Mouse (Mus musculus) adrenal gland, postnatal 4 days (tissue): ENCODE results near the gene Hip1r. TPM values are rescaled to one million over a fixed set of nuclear protein-coding genes. Genes with fewer than 3 reads are reported as not detected.

Experiments used
- DNase-seq, 2 experiments: peaks; one replicate each; pipeline ENCODE4 v3.0.0; 2021 to 2022; ENCODE audit warnings: low spot score in 2 of 2, mixed read lengths in 2 of 2
- total RNA-seq, 2 experiments: library from RNA; stranded (reverse); gene quantifications; 2 replicates each; pipeline ENCODE4 v1.2.3; 2021

Gene Hip1r
- total RNA-seq, 2 experiments from 2014 or later, result 16.3 to 23.6 TPM

DNA sequence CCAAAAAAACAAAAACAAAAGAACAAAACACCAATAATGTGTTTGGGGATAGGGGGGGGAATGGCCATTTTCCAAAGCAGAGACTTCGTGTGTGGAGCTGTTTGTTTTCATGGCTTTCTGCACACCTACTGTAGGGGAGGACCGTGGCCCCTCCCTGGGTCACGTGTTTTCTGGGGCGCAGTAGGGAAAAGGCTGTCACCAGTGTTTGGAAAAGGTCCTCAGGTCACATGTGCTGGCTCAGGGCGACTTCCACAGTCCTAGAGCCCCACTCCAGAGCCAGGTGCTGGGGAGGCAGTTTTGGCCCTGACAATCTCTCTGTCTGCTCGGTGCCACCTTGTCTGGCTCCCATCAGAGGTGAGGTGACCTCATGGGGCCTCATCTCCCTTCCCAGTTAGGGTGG, 22.0 kb downstream of the Hip1r start:
- DNase-seq, result no peak

DNA sequence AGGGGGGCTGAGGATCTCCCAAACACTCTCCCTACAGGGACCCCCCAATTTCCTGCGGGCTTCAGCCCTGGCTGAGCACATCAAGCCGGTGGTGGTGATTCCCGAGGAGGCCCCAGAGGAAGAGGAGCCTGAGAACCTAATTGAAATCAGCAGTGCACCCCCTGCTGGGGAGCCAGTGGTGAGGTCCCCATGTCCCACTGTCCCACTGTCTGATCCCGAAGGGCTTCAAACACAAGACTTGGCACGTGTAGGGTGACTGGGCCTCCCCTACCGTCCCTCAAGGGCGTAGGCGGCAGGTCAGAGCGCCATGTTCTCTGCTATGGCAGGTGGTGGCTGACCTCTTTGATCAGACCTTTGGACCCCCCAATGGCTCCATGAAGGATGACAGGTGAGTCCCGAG, 22.8 kb downstream of the Hip1r start:
- DNase-seq, result no peak

DNA sequence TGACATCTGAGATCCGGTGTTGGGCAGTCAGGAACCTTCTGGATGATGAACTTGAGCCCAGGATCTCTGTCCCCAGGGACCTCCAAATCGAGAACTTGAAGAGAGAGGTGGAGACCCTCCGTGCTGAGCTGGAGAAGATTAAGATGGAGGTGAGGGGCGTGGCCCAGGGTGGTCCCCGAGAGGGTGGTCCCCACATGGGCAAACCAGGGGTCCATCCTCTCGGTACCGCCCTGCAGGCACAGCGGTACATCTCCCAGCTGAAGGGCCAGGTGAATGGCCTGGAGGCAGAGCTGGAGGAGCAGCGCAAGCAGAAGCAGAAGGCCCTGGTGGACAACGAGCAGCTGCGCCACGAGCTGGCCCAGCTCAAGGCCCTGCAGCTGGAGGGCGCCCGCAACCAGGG, 23.3 kb downstream of the Hip1r start:
- DNase-seq, result no peak

DNA sequence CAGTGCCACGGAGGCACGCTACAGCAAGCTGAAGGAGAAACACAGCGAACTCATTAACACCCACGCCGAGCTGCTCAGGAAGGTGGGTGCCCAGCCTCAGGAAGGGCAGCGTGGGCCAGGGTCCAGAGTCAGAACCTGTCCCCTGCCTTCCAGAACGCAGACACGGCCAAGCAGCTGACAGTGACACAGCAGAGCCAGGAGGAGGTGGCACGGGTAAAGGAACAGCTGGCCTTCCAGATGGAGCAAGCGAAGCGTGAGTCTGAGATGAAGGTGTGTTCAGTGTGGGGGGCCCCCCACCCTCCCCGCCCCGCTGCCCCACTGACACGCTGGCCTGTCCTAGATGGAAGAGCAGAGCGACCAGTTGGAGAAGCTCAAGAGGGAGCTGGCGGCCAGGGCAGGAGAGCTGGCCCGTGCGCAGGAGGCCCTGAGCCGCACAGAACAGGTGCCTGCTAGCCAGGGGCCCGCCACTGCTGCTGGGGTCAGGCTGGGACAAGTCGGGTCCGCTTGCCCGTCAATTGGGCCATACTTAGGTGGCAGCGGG, 23.9 kb downstream of the Hip1r start:
- no peak for DNase-seq

DNA sequence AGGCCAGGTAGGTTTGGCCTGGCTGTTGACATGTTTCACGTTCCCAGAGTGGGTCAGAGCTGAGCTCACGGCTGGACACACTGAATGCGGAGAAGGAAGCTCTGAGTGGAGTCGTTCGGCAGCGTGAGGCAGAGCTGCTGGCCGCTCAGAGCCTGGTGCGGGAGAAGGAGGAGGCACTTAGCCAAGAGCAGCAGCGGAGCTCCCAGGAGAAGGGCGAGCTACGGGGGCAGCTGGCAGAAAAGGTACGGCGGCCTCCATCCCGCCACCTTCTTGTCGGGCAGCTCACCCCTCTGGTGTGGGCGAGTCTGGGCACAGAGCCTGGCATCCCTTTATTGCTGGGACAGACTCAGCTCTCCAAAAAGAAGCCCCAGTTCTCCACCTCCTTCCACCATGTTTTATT, 24.4 kb downstream of the Hip1r start:
- no peak for DNase-seq

DNA sequence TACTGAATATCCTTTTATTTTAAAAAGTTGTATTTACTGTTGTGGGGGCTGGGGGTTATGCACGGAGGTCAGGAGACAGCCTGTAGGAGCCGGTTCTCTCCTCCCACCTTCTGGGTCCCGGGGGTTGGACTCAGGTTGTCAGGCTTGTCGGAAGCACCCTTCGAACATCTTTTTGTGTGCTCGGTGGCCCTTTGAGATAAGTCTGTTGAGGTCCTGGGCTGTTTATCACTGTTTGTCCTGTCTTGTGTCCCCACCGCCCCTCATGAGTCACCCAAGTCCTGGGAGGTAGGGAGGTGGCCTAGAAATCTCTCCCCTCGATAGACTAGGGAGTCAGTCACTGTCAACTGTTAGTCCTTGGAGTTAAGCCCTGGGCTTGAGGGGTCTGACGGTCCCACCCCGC, 24.9 kb downstream of the Hip1r start:
- no peak for DNase-seq

DNA sequence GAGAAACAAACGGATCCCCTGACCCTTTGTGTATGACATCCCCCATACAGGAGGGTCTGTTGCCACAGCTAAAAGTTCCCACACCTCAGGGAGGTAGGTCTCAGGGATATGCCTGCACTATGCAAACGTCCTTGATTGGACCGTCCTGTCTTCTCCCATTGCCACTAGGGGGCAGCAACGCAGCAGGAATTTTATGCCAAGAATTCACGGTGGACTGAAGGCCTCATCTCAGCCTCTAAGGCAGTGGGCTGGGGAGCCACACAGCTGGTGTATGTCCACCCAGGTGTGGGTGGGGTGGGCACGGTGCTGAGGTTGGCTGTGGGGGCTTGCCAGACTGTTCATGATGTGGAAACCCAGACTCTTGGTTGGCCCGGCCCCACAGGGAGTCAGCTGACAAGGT, 27.4 kb downstream of the Hip1r start:
- DNase-seq, result peak; percentile 58 to 87

DNA sequence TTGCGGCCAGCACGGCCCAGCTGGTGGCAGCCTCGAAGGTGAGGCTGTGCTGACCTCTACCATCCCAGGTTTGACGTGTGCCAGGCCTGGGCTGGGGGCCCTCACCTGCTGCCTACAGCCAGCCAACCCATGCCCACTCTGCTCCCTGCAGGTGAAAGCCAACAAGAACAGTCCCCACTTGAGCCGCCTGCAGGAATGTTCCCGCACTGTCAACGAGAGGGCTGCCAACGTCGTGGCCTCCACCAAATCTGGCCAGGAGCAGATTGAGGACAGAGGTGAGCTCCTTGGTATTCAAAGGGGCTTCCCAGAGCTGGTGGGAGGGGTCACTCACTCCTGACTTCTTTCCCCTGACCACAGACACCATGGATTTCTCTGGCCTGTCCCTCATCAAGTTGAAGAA, 27.8 kb downstream of the Hip1r start:
- DNase-seq, result no peak

DNA sequence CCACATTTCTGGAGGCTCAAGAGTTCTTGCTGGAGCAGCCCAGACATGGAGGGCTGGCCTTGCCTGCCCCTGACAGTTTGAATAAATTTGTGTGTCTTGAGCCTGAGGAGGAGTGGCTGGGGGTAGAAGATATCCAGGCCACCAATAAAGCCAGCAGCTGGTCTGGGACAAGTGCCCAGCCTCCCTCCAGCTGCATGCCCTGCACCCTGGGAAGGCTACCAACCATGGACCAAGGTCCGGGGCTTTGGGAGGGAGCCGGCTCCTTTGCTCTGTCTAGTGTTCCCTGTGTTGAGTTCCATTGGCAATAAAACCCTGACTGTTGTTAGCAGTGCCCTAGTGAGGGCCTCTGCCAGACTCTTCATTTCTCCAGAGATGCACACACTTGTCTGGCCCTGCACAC, 29.4 kb downstream of the Hip1r start:
- no peak for DNase-seq

DNA sequence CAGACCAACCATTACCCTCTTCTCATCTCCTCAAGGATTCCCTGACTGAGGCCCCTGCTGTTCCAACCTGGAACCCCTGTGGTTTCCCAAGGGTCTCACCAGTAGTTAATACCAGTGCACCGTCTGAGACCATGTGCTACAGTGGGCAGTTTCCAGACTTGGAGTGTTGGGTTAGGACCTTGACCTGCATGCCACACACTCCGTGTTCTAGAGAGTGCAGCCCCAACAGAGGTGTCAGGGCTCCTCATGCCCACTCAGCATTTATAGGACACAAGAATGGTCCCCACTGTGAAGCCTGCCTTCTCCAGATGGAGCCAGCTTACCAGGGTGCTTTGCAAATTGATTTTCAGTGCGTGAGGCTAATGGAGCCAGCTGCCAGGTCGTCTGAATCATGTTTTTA, 29.9 kb downstream of the Hip1r start:
- DNase-seq, result no peak

DNA sequence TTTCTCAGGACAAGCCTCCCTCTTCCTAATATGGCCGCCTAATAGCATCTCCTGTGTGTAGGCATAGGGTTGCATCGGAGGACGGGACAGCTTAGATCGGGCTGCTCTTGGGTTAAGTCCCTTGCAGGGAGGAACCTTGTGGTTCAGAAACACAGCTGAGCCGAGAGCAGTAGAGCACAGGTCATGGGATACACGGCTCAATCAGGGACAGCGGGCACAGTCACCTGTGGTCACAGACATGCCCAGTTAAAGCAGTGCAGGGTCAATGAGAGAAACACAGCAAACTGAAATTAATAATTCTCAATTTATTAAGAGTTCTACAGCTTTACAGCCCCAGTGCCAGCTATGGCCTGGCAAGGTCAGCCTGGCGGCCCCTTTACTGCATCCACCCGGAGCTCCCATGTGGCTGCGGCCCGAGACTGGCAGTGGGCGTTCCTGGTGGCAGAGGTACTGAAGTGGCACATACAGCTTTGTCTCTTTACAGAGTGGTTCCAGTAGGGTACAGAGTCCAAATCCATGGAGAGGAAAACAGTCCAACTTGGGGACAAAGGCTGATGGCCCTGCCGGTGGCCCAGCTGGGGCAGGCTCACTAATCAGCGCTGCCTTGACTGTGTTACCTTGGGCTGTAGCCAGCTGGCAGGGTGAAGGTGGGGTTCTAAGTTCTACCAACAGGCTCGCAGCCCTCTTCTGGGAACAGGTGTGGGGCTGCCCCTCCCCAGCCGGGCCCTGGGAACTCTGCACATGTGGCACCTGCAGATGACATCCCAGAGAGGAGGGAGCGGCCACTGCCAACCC, 31.1 kb downstream of the Hip1r start:
- DNase-seq, result peak in 1 of 2 experiments; percentile 45

DNA sequence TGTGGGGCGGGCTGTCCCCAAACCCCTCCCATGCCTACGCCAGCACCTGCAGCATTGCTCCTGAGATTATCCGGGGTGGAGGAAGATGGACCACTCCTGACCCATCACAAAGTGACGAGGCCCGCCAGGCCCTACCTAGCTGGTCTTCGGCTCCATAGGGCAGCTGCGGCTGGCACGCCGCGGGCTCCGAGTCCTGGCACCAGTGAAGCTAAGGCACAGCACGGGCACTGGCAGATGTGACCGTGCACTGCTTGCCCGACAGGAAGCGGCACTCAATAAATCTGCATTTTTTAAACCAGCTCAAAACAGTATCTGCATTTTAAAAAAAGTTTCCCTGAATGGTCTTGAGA, 31.7 kb downstream of the Hip1r start:
- no peak for DNase-seq

DNA sequence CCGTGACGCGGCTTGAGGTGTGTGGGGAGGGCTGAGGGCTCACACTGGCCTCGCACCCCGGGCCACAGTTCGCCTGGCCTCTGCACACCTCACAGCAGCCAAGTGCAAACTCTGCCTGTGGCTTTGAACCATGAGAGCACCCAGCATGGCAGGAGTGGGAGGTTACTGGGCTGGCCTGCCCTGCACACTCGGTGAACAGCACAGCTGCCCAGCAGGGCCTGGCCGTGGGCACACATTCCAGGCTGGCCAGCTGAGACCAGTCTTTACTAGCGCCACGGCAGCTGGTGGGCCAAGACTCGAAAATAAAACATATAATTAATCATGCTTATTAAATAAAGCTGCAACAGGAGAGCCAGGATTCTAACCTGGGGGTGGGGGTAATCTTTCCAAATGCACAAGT, 32.2 kb downstream of the Hip1r start:
- DNase-seq, result no peak

DNA sequence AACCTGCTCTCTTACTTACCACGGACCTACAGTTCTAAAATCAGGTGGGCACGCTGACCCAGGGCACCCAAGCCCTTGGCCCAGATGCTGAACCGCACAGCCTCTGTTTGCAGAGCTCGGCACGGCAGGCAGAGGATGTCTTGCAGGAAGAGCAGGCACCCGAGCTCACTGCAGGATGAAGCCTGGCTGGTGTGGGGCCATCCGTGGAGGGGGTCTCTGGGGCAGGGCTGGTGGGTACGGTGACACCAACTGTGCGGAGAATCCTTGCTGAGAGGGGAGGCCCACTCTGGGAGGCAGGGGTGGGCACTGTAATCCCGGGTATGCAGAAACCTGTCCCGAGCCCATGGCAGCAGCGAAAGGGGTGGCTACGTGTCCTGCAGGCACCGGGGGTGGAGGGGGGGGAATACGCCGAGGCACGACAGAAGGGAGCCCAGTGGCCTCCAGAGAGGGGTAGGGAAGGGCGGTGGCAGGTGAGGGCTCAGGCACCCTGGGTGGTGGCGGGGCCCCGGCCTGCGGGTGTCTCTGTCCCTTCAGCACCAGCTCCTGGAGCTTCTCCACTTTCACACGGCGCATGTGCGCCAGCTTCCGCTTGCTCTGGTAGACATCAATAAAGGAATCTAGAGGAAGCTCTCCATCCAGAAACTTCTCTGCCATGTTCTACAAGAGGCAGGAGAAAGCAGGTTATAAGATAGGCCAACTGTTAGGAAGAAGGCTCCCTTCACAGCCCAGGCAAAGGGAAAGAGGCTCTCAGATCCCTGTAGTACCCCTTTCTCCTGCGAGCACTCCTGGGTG, 32.9 kb downstream of the Hip1r start:
- DNase-seq, result no peak

DNA sequence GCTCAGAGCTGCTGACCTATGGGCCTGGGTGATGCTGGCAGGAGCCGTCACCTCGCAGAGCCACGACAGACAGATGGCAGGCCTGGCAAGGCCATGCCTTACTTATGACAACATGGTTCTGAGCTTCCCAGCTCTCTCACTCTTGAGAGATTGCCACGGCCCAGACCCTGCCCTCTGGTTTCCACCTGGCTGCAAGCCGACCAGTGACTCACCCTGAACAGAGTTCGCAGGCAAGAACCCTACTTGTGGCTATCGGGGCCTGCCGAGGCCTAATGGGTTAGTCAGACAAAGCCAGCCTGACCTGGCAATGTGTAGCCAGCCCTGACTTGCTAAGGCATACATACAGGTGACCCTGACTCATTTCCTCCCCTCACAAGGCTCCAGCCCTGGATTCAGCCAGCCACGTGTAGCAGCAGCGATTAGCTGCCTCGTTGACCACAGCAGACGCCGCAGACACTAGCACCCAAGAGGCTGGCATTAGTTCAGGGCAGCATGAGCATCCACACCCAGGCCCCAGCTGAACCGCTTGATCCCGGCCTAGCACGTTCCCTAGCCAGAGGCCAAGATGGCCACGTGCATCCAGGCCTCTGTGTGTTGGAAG, 33.6 kb downstream of the Hip1r start:
- DNase-seq, result peak; percentile 54 to 68

DNA sequence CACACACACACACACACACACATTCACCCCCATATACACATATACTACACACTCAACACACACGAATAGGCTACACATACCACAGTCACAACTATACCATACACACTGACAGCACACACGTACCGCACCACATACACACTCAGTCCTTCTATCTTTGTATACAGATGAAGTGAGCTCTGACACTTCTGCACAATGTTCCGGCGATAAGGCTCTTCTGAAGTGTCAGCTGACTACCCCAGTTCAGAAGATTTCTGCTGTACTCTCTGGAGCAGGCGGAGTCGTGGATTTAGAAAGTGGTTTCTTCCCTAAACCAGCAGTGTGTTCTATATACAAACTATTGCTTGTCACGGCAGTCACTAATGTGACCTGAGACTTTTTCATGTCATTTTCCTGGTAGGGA, 36.6 kb downstream of the Hip1r start:
- no peak for DNase-seq

DNA sequence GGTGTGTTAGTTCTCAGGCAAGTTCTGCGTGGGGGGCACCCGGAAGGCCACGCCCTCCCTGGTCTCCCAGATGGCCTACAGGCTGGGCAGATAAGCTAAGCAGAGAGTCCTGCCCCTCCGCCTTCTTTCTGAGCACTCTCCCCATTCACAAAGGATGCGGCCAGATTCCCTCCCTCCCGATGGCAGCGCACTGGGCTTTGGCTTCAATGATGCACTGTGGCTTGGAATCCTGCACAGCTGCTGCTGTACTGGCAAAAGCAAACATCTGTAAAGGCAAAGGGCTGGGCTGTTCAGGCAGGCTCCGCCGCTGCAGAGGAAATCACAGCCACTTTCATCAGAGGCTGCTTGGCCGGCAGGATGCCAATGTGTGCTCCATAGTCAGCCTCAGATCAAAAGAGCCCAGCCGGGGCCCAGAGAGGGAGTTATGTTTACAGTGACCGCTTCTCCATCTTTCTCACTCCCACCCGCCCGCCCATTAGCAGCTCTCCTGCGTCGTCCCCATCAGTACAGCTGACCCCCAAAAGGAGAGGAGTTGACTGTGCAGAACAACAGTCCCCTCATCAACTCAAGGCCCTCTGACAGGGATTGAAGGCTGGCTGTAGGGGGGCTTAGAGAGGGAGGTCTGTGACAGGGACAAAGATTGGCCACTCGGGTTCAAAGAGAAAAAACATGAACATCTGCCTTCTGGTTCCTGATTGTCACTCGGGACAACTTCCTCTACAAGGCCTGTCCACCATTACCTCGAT, 37.7 kb downstream of the Hip1r start:
- no peak for DNase-seq

DNA sequence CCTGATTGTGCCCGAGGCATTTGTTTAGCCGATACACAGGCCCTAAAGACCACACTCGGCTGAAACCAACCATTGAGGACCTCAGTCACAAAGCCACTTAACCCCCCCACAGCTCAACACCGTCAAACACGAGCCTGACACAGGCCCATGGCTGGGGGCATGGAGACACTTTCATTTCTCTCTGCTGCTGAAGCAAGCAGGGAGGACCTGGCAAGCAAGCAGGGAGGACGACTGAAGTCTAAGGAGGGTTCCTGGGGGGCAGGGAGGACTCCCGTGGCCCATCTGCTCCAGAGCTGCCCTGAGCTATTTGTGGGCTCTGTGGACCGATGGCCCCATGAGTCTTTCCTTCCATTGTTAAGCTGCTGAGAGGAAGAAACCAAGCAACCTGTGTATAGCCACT, 38.5 kb downstream of the Hip1r start:
- no peak for DNase-seq

DNA sequence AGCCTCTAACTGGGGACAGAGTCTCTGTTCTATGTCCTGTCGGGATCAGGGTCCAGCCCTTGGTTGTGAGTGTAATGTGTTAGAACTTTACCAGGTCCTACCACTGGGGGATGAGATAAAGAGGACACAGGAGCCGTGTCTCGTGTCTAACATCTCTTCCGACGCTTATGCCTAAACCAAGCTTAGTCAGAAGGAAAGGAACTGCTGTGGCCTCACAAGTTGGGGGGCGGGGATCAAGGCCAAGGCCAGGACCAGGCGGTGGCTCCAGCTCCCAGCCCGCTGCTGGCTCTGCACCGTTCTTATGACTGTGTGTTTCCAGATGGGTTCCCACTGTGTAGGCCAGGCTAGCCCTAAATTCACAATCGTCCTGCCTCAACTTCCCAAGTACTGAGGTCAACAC, 39.5 kb downstream of the Hip1r start:
- no peak for DNase-seq

DNA sequence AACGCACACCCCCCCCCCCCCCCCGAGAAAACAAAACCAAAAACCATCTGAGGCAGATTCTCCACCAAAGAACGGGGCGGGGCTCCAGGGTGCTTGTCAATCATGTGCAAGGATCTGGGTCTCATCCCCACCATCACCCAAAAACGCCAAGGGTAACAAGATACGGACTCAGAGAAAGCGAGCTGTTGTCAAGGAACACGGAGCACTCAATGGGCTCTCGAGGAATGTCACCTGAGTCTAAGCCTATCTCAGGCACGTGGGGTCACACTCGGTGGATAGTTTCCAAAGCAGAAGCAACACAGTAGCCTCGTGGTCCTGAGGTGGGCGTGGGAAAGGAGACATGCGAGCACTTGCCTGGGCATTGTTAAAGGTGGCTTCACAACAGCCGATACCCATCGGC, 40.3 kb downstream of the Hip1r start:
- DNase-seq, result no peak

DNA sequence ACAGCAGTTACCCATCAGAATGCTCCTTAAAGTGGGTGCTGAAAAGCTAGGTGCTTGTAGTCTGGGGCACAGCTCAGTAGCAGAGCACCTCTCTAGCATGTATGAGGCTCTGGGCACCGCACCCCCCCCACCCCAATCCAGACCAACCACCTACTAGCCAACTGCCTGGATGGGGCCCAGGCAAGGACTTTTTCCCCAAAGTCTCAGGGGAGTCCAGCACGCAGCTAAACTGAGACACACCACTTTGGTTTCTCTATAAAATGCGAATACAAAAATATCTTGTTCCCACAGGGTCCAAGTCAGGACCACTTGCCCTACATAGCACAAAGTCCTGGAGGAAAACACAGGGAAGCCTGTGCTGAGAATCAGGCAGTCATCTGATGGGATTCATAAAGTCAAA, 40.8 kb downstream of the Hip1r start:
- DNase-seq, result no peak
